Mouse (Mus musculus): ENCODE measurements around the gene Ccdc162.

The Ccdc162 gene

GRCm38 (mm10) chr10:41489294-41489693 is 227.1 kb downstream of the Ccdc162 start:
- DNase-seq (ENCODE audit: low read depth, low spot score) = no peak

DNA sequence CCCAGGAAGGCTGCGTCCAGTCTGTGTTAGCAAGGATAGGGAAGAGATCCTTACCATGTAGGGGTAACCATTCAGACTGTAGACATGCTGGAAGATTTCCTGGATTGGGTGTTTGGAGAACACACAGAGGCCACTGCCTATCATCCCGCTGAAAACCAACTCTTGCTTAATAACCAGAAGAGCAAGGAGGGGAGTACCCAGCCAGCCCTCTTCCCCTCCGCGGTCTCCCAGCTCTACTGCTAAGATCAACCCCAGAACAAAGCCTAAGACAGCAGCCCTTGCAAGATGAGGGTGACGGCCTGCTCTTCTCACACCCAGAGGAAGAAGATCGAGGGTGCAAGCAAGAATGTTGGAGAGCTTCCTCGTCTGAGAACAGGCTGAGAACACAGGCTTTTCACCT is 227.6 kb downstream of the Ccdc162 start:
- DNase-seq (ENCODE audit: low read depth, low spot score) = no peak
